34 mouse cellular contexts compared by ENCODE assay signal in genomic region chr15:65017971-65018370, GRCm38 (mm10). TPM values are rescaled to one million over a fixed set of nuclear protein-coding genes. Genes with fewer than 3 reads are reported as not detected.
"Had no signal": no experiment of that assay in that cellular context is flagged by ENCODE, and none has a peak within 500 bp of the region (broad histone marks: within the 10 kb centered on the region; RNA-seq: fewer than 3 reads in every experiment).

No protein-coding gene starts in this region.

- H3K36me3 ChIP-seq: embryonic facial prominence, embryonic 10.5 days; embryonic facial prominence, embryonic 12.5 days; embryonic facial prominence, embryonic 13.5 days; embryonic facial prominence, embryonic 15.5 days; forebrain, embryonic 10.5 days; forebrain, embryonic 12.5 days; forebrain, embryonic 15.5 days had no signal

- H3K4me2 ChIP-seq: embryonic facial prominence, embryonic 12.5 days; embryonic facial prominence, embryonic 13.5 days; embryonic facial prominence, embryonic 15.5 days; forebrain, embryonic 12.5 days; forebrain, embryonic 13.5 days; forebrain, embryonic 15.5 days had no signal

- H3K9me3 ChIP-seq: embryonic facial prominence, embryonic 10.5 days; embryonic facial prominence, embryonic 12.5 days; embryonic facial prominence, embryonic 13.5 days; embryonic facial prominence, embryonic 15.5 days; forebrain, embryonic 10.5 days; forebrain, embryonic 12.5 days; forebrain, embryonic 13.5 days; forebrain, embryonic 15.5 days had no signal

- ATAC-seq: forebrain, embryonic 13.5 days; forebrain, embryonic 14.5 days; forebrain, embryonic 15.5 days; forebrain, embryonic 16.5 days; forebrain, postnatal 0 days had no signal

- DNase-seq: cerebellum, adult 8-10 months; cerebellum, adult 9-10 months; cerebellum, adult 9-11 months; cerebellum, postnatal 10 days; cerebellum, postnatal 14 days; cerebellum, postnatal 25 days; cerebellum, postnatal 36 days; embryo, embryonic 11 days; forebrain, postnatal 0 days; gastrocnemius, adult 2 months; gastrocnemius, postnatal 10 days; gastrocnemius, postnatal 14 days; gastrocnemius, postnatal 25 days; gastrocnemius, postnatal 36 days; heart, adult 11 months; heart, adult 18-20 months; heart, adult 2 months had no signal

- H3K27ac ChIP-seq: embryonic facial prominence, embryonic 10.5 days; embryonic facial prominence, embryonic 12.5 days; embryonic facial prominence, embryonic 13.5 days; embryonic facial prominence, embryonic 15.5 days; forebrain, embryonic 10.5 days; forebrain, embryonic 12.5 days; forebrain, embryonic 13.5 days; forebrain, embryonic 15.5 days; gastrocnemius, adult 2 months; heart, adult 2 months had no signal

- H3K9ac ChIP-seq: embryonic facial prominence, embryonic 12.5 days; embryonic facial prominence, embryonic 13.5 days; embryonic facial prominence, embryonic 15.5 days; forebrain, embryonic 12.5 days; forebrain, embryonic 13.5 days; forebrain, embryonic 15.5 days; forebrain, postnatal 0 days had no signal

- H3K4me3 ChIP-seq: embryonic facial prominence, embryonic 10.5 days; embryonic facial prominence, embryonic 12.5 days; embryonic facial prominence, embryonic 13.5 days; embryonic facial prominence, embryonic 15.5 days; erythroblast, embryonic 14.5 days; forebrain, embryonic 10.5 days; forebrain, embryonic 12.5 days; forebrain, embryonic 13.5 days; forebrain, embryonic 15.5 days; gastrocnemius, adult 2 months; heart, adult 2 months had no signal

- H3K4me1 ChIP-seq: embryonic facial prominence, embryonic 10.5 days; embryonic facial prominence, embryonic 12.5 days; embryonic facial prominence, embryonic 13.5 days; embryonic facial prominence, embryonic 15.5 days; forebrain, embryonic 10.5 days; forebrain, embryonic 12.5 days; forebrain, embryonic 13.5 days; forebrain, embryonic 15.5 days had no signal

- H3K27me3 ChIP-seq: embryonic facial prominence, embryonic 12.5 days; embryonic facial prominence, embryonic 13.5 days; embryonic facial prominence, embryonic 15.5 days; forebrain, embryonic 12.5 days; forebrain, embryonic 13.5 days; forebrain, embryonic 15.5 days had no signal

RNA-seq across cellular contexts. Expression of gene Gm21961, which starts 3.3 kb away (rescaled TPM):
- polyA plus RNA-seq: cortical plate, adult 2 months; embryonic facial prominence, embryonic 10.5 days; embryonic facial prominence, embryonic 11.5 days; embryonic facial prominence, embryonic 12.5 days; embryonic facial prominence, embryonic 13.5 days; embryonic facial prominence, embryonic 14.5 days; embryonic facial prominence, embryonic 15.5 days; erythroblast, embryonic 14.5 days; forebrain, embryonic 10.5 days; forebrain, embryonic 11.5 days; forebrain, embryonic 12.5 days; forebrain, embryonic 13.5 days; forebrain, embryonic 14.5 days; forebrain, embryonic 15.5 days; forebrain, embryonic 16.5 days; forebrain, postnatal 0 days; frontal cortex, adult 2 months; gonadal fat pad, adult 2 months; heart, adult 2 months had no signal
